In genomic region chr6:39256304-39257103, GRCm38 (mm10) we compare ENCODE assay signal across 8 mouse cellular contexts. TPM values are rescaled to one million over a fixed set of nuclear protein-coding genes. Genes with fewer than 3 reads are reported as not detected.
A peak's percentile ranks its signal among the peaks of the same experiment; 100 is the strongest.
DNase-seq lines count a peak whose midpoint lies in the region; ATAC-seq and TF ChIP-seq lines count a peak whose summit lies in the region.

No protein-coding gene starts in this region.

- no peak for TF ChIP-seq POLR2A in thymus, adult 2 months (IDR thresholded peaks at IDR 0.05; ENCODE audit: control insufficient read depth, extremely low read depth, insufficient read depth, low read length, poor library complexity)

- peak; percentile 44; the same call in 1 of the 2 replicates for ATAC-seq in heart, embryonic 15.5 days (replicated peaks; ENCODE audit: insufficient number of reproducible peaks, insufficient read depth, low FRiP score, low read depth)
- peak; percentile 85 for ATAC-seq in kidney, embryonic 15.5 days (replicated peaks; ENCODE audit: low FRiP score)
- no peak for ATAC-seq in liver, embryonic 13.5 days (ENCODE audit: low read depth)

- H3K27me3 ChIP-seq in forebrain, embryonic 10.5 days (ENCODE audit: poor library complexity, severe bottlenecking), result peaks cover 18% of the 10 kb centered on the region
- H3K27me3 ChIP-seq in heart, embryonic 15.5 days, result no peaks in the 10 kb centered on the region
- H3K27me3 ChIP-seq in kidney, embryonic 15.5 days, result peaks cover 14% of the 10 kb centered on the region
- H3K27me3 ChIP-seq in liver, embryonic 13.5 days, result peaks cover 56% of the 10 kb centered on the region
- H3K27me3 ChIP-seq in thymus, adult 2 months (ENCODE audit: control insufficient read depth, insufficient read depth, low read length), result no peaks in the 10 kb centered on the region

- peak overlapping the region; percentile 54 for H3K4me3 ChIP-seq in forebrain, embryonic 10.5 days
- peak overlapping the region; percentile 60 for H3K4me3 ChIP-seq in heart, embryonic 15.5 days
- H3K4me3 ChIP-seq in kidney, embryonic 15.5 days (replicated peaks), result peak overlapping the region; percentile 57
- H3K4me3 ChIP-seq in liver, embryonic 13.5 days (replicated peaks), result peak overlapping the region; percentile 46
- peak overlapping the region; percentile 46 for H3K4me3 ChIP-seq in thymus, adult 2 months (ENCODE audit: control insufficient read depth, insufficient read depth, low read length)

- H3K27ac ChIP-seq in forebrain, embryonic 10.5 days, result peak overlapping the region; percentile 88
- peak overlapping the region; percentile 54 for H3K27ac ChIP-seq in heart, embryonic 15.5 days
- H3K27ac ChIP-seq in kidney, embryonic 15.5 days, result peak overlapping the region; percentile 76
- H3K27ac ChIP-seq in liver, embryonic 13.5 days, result no peak overlapping the region
- H3K27ac ChIP-seq in thymus, adult 2 months (ENCODE audit: control insufficient read depth, insufficient read depth, low read length), result no peak overlapping the region

- DNase-seq in spleen, adult 18-20 months, result peak; percentile 43 to 50
- DNase-seq in spleen, postnatal 4 days (ENCODE audit: low spot score in 2 of 2), result no peak
- DNase-seq in forebrain, embryonic 10.5 days (ENCODE audit: extremely low spot score, low spot score), result peak; percentile 87
- peak; percentile 8 for DNase-seq in liver, embryonic 13.5 days
- peak; percentile 63 for DNase-seq in naive thymus-derived CD4-positive, alpha-beta T cell, adult 2 months (ENCODE audit: low read depth)
- peak; percentile 67 for DNase-seq in thymus, adult 2 months

- H3K4me2 ChIP-seq in heart, embryonic 15.5 days, result peak overlapping the region; percentile 98
- peak overlapping the region; percentile 99 for H3K4me2 ChIP-seq in kidney, embryonic 15.5 days
- peak overlapping the region; percentile 66 for H3K4me2 ChIP-seq in liver, embryonic 13.5 days

- 3% methylated on average over 48 of the region's 48 CpGs for WGBS in forebrain, embryonic 10.5 days
- 5% methylated on average over 48 of the region's 48 CpGs for WGBS in heart, embryonic 15.5 days
- WGBS in kidney, embryonic 15.5 days, result 3% methylated on average over 48 of the region's 48 CpGs
- WGBS in liver, embryonic 13.5 days (ENCODE audit: insufficient replicate concordance), result 4% methylated on average over 48 of the region's 48 CpGs
- WGBS in thymus, adult 2 months, result 13% methylated on average over 48 of the region's 48 CpGs

- H3K9me3 ChIP-seq in forebrain, embryonic 10.5 days, result no peaks in the 10 kb centered on the region
- H3K9me3 ChIP-seq in heart, embryonic 15.5 days (replicated peaks), result no peaks in the 10 kb centered on the region
- no peaks in the 10 kb centered on the region for H3K9me3 ChIP-seq in kidney, embryonic 15.5 days (replicated peaks)
- no peaks in the 10 kb centered on the region for H3K9me3 ChIP-seq in liver, embryonic 13.5 days (replicated peaks)

- H3K9ac ChIP-seq in heart, embryonic 15.5 days, result peak overlapping the region; percentile 55
- peak overlapping the region; percentile 54 for H3K9ac ChIP-seq in kidney, embryonic 15.5 days
- H3K9ac ChIP-seq in liver, embryonic 13.5 days, result 0 out of 2 replicates have a peak overlapping the region, but pooled peaks have one; percentile 4

- TF ChIP-seq CTCF in thymus, adult 2 months (IDR thresholded peaks at IDR 0.05; ENCODE audit: borderline replicate concordance, control insufficient read depth, extremely low read depth, insufficient read depth, low read length, poor library complexity), result no peak

- H3K4me1 ChIP-seq in forebrain, embryonic 10.5 days, result peaks cover 35% of the 10 kb centered on the region
- H3K4me1 ChIP-seq in heart, embryonic 15.5 days (replicated peaks), result peaks cover 19% of the 10 kb centered on the region
- peaks cover 25% of the 10 kb centered on the region for H3K4me1 ChIP-seq in kidney, embryonic 15.5 days
- H3K4me1 ChIP-seq in liver, embryonic 13.5 days (replicated peaks), result peaks cover 9% of the 10 kb centered on the region; the same call in 1 of the 2 replicates
- peaks cover 32% of the 10 kb centered on the region for H3K4me1 ChIP-seq in thymus, adult 2 months (replicated peaks; ENCODE audit: control insufficient read depth, insufficient read depth, low read length)

- no peaks in the 10 kb centered on the region for H3K36me3 ChIP-seq in forebrain, embryonic 10.5 days (replicated peaks)
- H3K36me3 ChIP-seq in heart, embryonic 15.5 days, result no peaks in the 10 kb centered on the region
- H3K36me3 ChIP-seq in kidney, embryonic 15.5 days, result no peaks in the 10 kb centered on the region
- no peaks in the 10 kb centered on the region for H3K36me3 ChIP-seq in liver, embryonic 13.5 days
- H3K36me3 ChIP-seq in thymus, adult 2 months (ENCODE audit: control insufficient read depth, insufficient read depth, low read length), result no peaks in the 10 kb centered on the region

RNA-seq across cellular contexts. Expression of gene Kdm7a, which starts 49.9 kb away (rescaled TPM):
- polyA plus RNA-seq in forebrain, embryonic 10.5 days (2016; fragmentation: Nextera tagmentation; extraction: Ambion mirVana), result 9.7 and 9.8 TPM in 2 replicates
- 4.6 and 5.4 TPM in 2 replicates for polyA plus RNA-seq in heart, embryonic 15.5 days (2015; fragmentation: Nextera tagmentation; extraction: Ambion mirVana)
- polyA plus RNA-seq in kidney, embryonic 15.5 days (2015; fragmentation: Nextera tagmentation; extraction: Ambion mirVana), result 6.4 and 6.7 TPM in 2 replicates
- 9.1 and 11.6 TPM in 2 replicates for polyA plus RNA-seq in liver, embryonic 13.5 days (2015; fragmentation: Nextera tagmentation; extraction: Ambion mirVana)
- polyA plus RNA-seq in thymus, adult 2 months (2012; rRNA removed), result 3.5 and 3.7 TPM in 2 replicates

Comparison
In these comparisons a context has a peak if more than half of its experiments do, and no peak if none do; other contexts are left out.
1. DNase-seq: peak in spleen, adult 18-20 months (2 of 2), forebrain, embryonic 10.5 days (single experiment), liver, embryonic 13.5 days (single experiment), naive thymus-derived CD4-positive, alpha-beta T cell, adult 2 months (single experiment) and thymus, adult 2 months (single experiment); none in spleen, postnatal 4 days (0 of 2).
2. H3K27ac ChIP-seq: peak in forebrain, embryonic 10.5 days (single experiment), heart, embryonic 15.5 days (single experiment) and kidney, embryonic 15.5 days (single experiment); none in liver, embryonic 13.5 days (single experiment) and thymus, adult 2 months (single experiment).
3. H3K9ac ChIP-seq: peak in every context shown above with its lines; median percentile 55 in heart, embryonic 15.5 days; 54 in kidney, embryonic 15.5 days; 4 in liver, embryonic 13.5 days.
4. Peak in every context shown above with its lines, with median percentiles within 50 percentile points of each other: H3K4me3 ChIP-seq and H3K4me2 ChIP-seq.